Mouse (Mus musculus): ENCODE data around the gene Eml6. TPM values are rescaled to one million over a fixed set of nuclear protein-coding genes. Genes with fewer than 3 reads are reported as not detected.
A peak's percentile ranks its signal among the peaks of the same experiment; 100 is the strongest.

Eml6 gene
- total RNA-seq, 1 experiment, result 0.80 TPM

DNA sequence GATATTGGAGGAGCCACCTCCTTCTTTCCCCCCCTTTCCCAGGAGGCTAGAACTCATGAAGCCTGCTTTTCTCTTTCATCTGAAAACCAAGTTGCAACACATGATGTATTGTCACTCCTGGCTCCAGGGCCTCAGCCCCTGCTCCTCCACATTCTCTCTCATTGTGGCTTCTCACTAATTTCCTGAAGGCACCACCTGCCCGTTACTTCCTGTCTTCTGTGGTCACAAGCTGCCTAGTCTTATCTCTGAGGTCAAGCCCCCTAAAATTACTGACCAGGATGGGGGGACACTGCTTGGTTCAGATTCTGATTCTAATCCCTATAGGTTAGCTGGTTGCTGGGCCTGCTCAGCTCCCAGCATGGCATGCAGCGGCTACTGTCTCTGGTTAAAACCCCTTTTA is 251.1 kb downstream of the Eml6 start:
- Histone ChIP-seq H3K9ac (ENCODE audit: insufficient read depth, low read depth, low read length, poor library complexity, severe bottlenecking) (no peak overlapping the region), H3K27ac (ENCODE audit: insufficient read depth, low read depth, low read length, poor library complexity, severe bottlenecking) (no peak overlapping the region), H3K36me3 (ENCODE audit: control insufficient read depth, insufficient read depth, low read length, poor library complexity, severe bottlenecking) (no peaks in the 10 kb centered on the region), H3K4me1 (ENCODE audit: control insufficient read depth in 2 of 2, insufficient read depth in 2 of 2, low read length in 2 of 2, poor library complexity in 1 of 2) (peaks cover 2 to 4% of the 10 kb centered on the region in 2 experiments; a peak in 2 of 4 replicates), H3K4me3 (ENCODE audit: insufficient read depth in 1 of 2, low read depth in 1 of 2, low read length in 2 of 2, poor library complexity in 1 of 2, severe bottlenecking in 1 of 2) (no peak overlapping the region), H3K9me3 (ENCODE audit: control insufficient read depth, insufficient read depth, low read depth, low read length) (no peaks in the 10 kb centered on the region)
- no peak for DNase-seq (ENCODE audit: low read depth, low spot score)
- in situ Hi-C loops (cut with MboI; ENCODE audit: low sequenced_read_pairs in 2 of 2, unreplicated experiment in 2 of 2), result no loop called here
- no peak for TF ChIP-seq ZNF384 (IDR thresholded peaks at IDR 0.05; ENCODE audit: low read depth, low read length)
- TF ChIP-seq HCFC1 (IDR thresholded peaks at IDR 0.05; ENCODE audit: borderline replicate concordance, insufficient read depth, low read length), result no peak
- no peak for TF ChIP-seq ZC3H11A (IDR thresholded peaks at IDR 0.05; ENCODE audit: borderline replicate concordance, low read depth, low read length)
- TF ChIP-seq MAFK (IDR thresholded peaks at IDR 0.05; ENCODE audit: insufficient read depth, low read depth, low read length), result no peak
- TF ChIP-seq CHD2 (IDR thresholded peaks at IDR 0.05; ENCODE audit: low read depth, low read length), result no peak

DNA sequence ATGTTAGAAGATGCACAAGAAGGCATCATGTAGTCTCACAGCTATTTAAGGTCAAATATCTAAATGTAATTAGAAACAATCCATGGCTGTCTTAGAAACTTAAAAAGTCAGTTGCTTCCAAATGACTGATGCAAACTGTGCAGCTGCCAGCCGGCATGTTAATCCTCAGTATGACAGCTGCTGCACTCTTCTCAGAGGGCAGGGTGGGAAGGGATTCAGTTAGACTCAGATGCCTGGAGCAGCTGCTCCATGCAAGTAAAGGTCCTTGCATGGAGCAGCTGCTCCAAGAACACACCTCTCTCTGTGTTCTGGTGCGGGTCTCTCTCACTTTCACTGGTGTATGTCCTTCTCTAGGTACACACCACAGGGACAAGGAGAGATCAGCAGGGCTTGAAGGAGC is 251.5 kb downstream of the Eml6 start:
- no peaks in the 10 kb centered on the region for H3K9me3 ChIP-seq (ENCODE audit: control insufficient read depth, insufficient read depth, low read depth, low read length)
- no peak overlapping the region for H3K4me3 ChIP-seq (ENCODE audit: insufficient read depth in 1 of 2, low read depth in 1 of 2, low read length in 2 of 2, poor library complexity in 1 of 2, severe bottlenecking in 1 of 2)
- no peak overlapping the region for H3K9ac ChIP-seq (ENCODE audit: insufficient read depth, low read depth, low read length, poor library complexity, severe bottlenecking)
- TF ChIP-seq HCFC1 (IDR thresholded peaks at IDR 0.05; ENCODE audit: borderline replicate concordance, insufficient read depth, low read length), result no peak
- no peak for TF ChIP-seq ZC3H11A (IDR thresholded peaks at IDR 0.05; ENCODE audit: borderline replicate concordance, low read depth, low read length)
- TF ChIP-seq ZNF384 (IDR thresholded peaks at IDR 0.05; ENCODE audit: low read depth, low read length), result no peak
- TF ChIP-seq CHD2 (IDR thresholded peaks at IDR 0.05; ENCODE audit: low read depth, low read length), result no peak
- no peak for TF ChIP-seq MAFK (IDR thresholded peaks at IDR 0.05; ENCODE audit: insufficient read depth, low read depth, low read length)
- H3K27ac ChIP-seq (ENCODE audit: insufficient read depth, low read depth, low read length, poor library complexity, severe bottlenecking), result no peak overlapping the region
- H3K4me1 ChIP-seq (ENCODE audit: control insufficient read depth in 2 of 2, insufficient read depth in 2 of 2, low read length in 2 of 2, poor library complexity in 1 of 2), result peaks cover 2% of the 10 kb centered on the region in 2 experiments; a peak in 1 of 4 replicates
- no peaks in the 10 kb centered on the region for H3K36me3 ChIP-seq (ENCODE audit: control insufficient read depth, insufficient read depth, low read length, poor library complexity, severe bottlenecking)
- in situ Hi-C loops (cut with MboI; ENCODE audit: low sequenced_read_pairs in 2 of 2, unreplicated experiment in 2 of 2), result no loop called here
- no peak for DNase-seq (ENCODE audit: low read depth, low spot score)

DNA sequence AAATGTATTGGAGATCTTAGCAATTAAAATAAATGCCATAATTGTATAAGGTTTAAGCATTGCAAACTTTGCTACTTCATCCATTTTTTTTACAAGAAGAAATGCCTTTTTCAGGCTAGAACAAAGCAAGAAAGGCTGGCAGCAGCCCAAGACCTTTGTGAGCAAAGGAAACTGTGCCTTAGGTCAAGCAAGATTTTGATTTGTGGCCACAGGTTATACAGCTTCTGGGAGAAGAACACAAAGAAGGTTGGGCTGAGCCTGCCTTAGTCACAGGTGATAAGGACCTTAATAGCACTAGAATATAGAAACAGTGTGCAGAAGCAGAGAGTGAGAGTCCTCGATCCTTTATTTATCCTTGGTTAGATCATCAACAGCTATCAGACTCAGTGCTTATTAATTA is 253.6 kb downstream of the Eml6 start:
- in situ Hi-C loops (cut with MboI; ENCODE audit: low sequenced_read_pairs in 2 of 2, unreplicated experiment in 2 of 2), result no loop called here
- Histone ChIP-seq H3K36me3 (ENCODE audit: control insufficient read depth, insufficient read depth, low read length, poor library complexity, severe bottlenecking) (no peaks in the 10 kb centered on the region), H3K4me3 (ENCODE audit: insufficient read depth in 1 of 2, low read depth in 1 of 2, low read length in 2 of 2, poor library complexity in 1 of 2, severe bottlenecking in 1 of 2) (no peak overlapping the region), H3K9ac (ENCODE audit: insufficient read depth, low read depth, low read length, poor library complexity, severe bottlenecking) (no peak overlapping the region), H3K9me3 (ENCODE audit: control insufficient read depth, insufficient read depth, low read depth, low read length) (no peaks in the 10 kb centered on the region), H3K4me1 (ENCODE audit: control insufficient read depth in 2 of 2, insufficient read depth in 2 of 2, low read length in 2 of 2, poor library complexity in 1 of 2) (no peaks in the 10 kb centered on the region), H3K27ac (ENCODE audit: insufficient read depth, low read depth, low read length, poor library complexity, severe bottlenecking) (no peak overlapping the region)
- no peak for DNase-seq (ENCODE audit: low read depth, low spot score)
- TF ChIP-seq CHD2 (IDR thresholded peaks at IDR 0.05; ENCODE audit: low read depth, low read length), result no peak
- no peak for TF ChIP-seq HCFC1 (IDR thresholded peaks at IDR 0.05; ENCODE audit: borderline replicate concordance, insufficient read depth, low read length)
- TF ChIP-seq MAFK (IDR thresholded peaks at IDR 0.05; ENCODE audit: insufficient read depth, low read depth, low read length), result no peak
- no peak for TF ChIP-seq ZC3H11A (IDR thresholded peaks at IDR 0.05; ENCODE audit: borderline replicate concordance, low read depth, low read length)
- TF ChIP-seq ZNF384 (IDR thresholded peaks at IDR 0.05; ENCODE audit: low read depth, low read length), result no peak

DNA sequence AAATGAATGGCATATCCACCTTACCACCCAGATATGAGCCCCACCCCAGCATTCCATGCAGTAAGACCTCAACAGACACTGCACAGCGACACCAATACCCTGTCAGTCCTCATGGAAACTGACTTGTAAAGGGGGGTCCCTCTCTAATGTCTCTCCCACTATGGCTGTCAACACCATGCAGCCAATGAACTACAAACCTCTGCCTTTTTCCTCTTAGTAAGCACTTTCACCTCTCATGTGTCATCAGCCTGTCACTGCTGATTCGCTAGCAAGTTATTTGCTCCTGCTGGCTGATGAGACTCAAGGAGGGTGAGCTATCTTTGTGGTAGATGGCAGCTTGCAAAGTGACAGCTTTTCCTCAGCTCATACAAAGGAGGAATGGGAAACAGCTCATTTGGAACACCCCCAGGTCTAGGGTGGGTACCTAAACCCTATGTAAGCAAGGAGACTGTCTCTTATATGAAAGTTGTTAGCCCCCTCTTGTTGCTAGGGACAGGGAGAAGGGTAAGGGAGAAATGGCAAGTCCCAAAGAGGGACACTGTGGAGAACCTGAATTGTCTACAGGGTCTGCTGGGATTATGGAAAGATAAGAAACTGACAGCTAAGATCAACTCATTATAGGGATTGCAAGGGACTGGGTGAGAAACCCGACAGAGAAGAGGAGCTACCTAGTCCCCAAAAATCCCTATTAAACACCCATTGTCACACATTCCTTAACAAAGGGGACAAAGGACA is 255.0 kb downstream of the Eml6 start:
- H3K36me3 ChIP-seq (ENCODE audit: control insufficient read depth, insufficient read depth, low read length, poor library complexity, severe bottlenecking), result no peaks in the 10 kb centered on the region
- H3K9me3 ChIP-seq (ENCODE audit: control insufficient read depth, insufficient read depth, low read depth, low read length), result no peaks in the 10 kb centered on the region
- in situ Hi-C loops (cut with MboI; ENCODE audit: low sequenced_read_pairs in 2 of 2, unreplicated experiment in 2 of 2), result no loop called here
- TF ChIP-seq MAFK (IDR thresholded peaks at IDR 0.05; ENCODE audit: insufficient read depth, low read depth, low read length) (peak; percentile 57), HCFC1 (IDR thresholded peaks at IDR 0.05; ENCODE audit: borderline replicate concordance, insufficient read depth, low read length) (no peak)
- no peak overlapping the region for H3K9ac ChIP-seq (ENCODE audit: insufficient read depth, low read depth, low read length, poor library complexity, severe bottlenecking)
- H3K27ac ChIP-seq (ENCODE audit: insufficient read depth, low read depth, low read length, poor library complexity, severe bottlenecking), result no peak overlapping the region
- H3K4me3 ChIP-seq (ENCODE audit: insufficient read depth in 1 of 2, low read depth in 1 of 2, low read length in 2 of 2, poor library complexity in 1 of 2, severe bottlenecking in 1 of 2), result no peak overlapping the region
- H3K4me1 ChIP-seq (ENCODE audit: control insufficient read depth in 2 of 2, insufficient read depth in 2 of 2, low read length in 2 of 2, poor library complexity in 1 of 2), result no peaks in the 10 kb centered on the region
- no peak for DNase-seq (ENCODE audit: low read depth, low spot score)

DNA sequence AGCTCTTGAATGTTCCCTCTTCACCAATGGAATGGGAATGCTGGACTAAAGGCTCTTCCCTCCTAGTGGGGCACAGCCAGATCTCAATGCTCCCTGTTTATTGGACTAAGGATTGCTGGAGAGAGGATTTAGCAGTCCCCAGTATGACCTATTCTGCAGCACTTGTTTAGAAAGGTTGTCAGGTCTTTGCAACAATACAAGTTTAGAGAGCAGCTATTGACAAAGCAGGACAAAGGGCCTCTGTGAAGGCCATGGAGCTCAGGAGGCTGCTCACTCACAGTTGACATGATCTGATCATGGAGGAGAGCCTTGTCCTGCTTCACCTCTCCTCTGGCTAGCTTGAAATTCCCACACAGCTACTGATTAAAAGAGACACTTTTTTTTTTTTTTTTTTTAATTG is 257.3 kb downstream of the Eml6 start:
- in situ Hi-C loops (cut with MboI; ENCODE audit: low sequenced_read_pairs in 2 of 2, unreplicated experiment in 2 of 2), result no loop called here
- TF ChIP-seq MAFK (IDR thresholded peaks at IDR 0.05; ENCODE audit: insufficient read depth, low read depth, low read length) (no peak), CHD2 (IDR thresholded peaks at IDR 0.05; ENCODE audit: low read depth, low read length) (no peak), HCFC1 (IDR thresholded peaks at IDR 0.05; ENCODE audit: borderline replicate concordance, insufficient read depth, low read length) (no peak), ZNF384 (IDR thresholded peaks at IDR 0.05; ENCODE audit: low read depth, low read length) (no peak), ZC3H11A (IDR thresholded peaks at IDR 0.05; ENCODE audit: borderline replicate concordance, low read depth, low read length) (no peak)
- no peak overlapping the region for H3K9ac ChIP-seq (ENCODE audit: insufficient read depth, low read depth, low read length, poor library complexity, severe bottlenecking)
- H3K4me1 ChIP-seq (ENCODE audit: control insufficient read depth in 2 of 2, insufficient read depth in 2 of 2, low read length in 2 of 2, poor library complexity in 1 of 2), result no peaks in the 10 kb centered on the region
- no peak overlapping the region for H3K4me3 ChIP-seq (ENCODE audit: insufficient read depth in 1 of 2, low read depth in 1 of 2, low read length in 2 of 2, poor library complexity in 1 of 2, severe bottlenecking in 1 of 2)
- no peak overlapping the region for H3K27ac ChIP-seq (ENCODE audit: insufficient read depth, low read depth, low read length, poor library complexity, severe bottlenecking)
- no peaks in the 10 kb centered on the region for H3K36me3 ChIP-seq (ENCODE audit: control insufficient read depth, insufficient read depth, low read length, poor library complexity, severe bottlenecking)
- no peaks in the 10 kb centered on the region for H3K9me3 ChIP-seq (ENCODE audit: control insufficient read depth, insufficient read depth, low read depth, low read length)
- DNase-seq (ENCODE audit: low read depth, low spot score), result no peak
